Mouse (Mus musculus): ENCODE measurements around the gene Il1r2. TPM values are rescaled to one million over a fixed set of nuclear protein-coding genes. Genes with fewer than 3 reads are reported as not detected.

The Il1r2 gene
- polyA plus RNA-seq (2014; fragmentation: Illumina TruSeq; extraction: RNeasy Lipid Tissue Mini Kit (QIAGEN cat#74804); ENCODE audit: low read depth, low replicate concordance): not detected

DNA sequence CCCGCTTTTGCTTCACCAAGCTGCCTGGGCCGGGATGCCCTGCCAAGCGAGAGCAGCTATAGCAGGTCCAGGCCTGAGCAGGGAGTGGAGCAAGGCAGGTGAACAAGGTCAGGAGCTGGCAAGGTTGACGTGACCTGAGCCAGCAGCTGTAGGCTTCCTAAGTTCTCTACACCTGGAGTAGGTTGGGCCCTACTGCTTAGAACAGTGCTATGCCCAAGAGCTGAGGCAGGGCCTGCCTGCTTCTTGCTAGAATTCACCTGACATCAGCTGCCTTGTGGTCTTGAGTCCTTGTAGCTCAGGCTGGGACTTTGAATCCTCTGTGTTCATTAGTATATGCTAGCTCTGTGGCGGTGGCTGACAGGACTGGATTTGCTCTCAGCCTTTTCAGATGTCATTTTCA lies at the start of gene Il1r2:
Gene Il1r2, plus strand, starts transcription at position 301 of the 400 bp plus-strand sequence.

Other genes starting within 250 kb of the Il1r2 start
- gene Map4k4, start 173.2 kb upstream of the Il1r2 start, polyA plus RNA-seq (2014; fragmentation: Illumina TruSeq; extraction: RNeasy Lipid Tissue Mini Kit (QIAGEN cat#74804); ENCODE audit: low read depth, low replicate concordance): 10.1 TPM
- gene Il1r1, start 151.0 kb downstream of the Il1r2 start, polyA plus RNA-seq (2014; fragmentation: Illumina TruSeq; extraction: RNeasy Lipid Tissue Mini Kit (QIAGEN cat#74804); ENCODE audit: low read depth, low replicate concordance): 26.9 TPM

Measured in liver, adult 10 weeks (tissue).